Comparison of ENCODE assay signal across 21 mouse cellular contexts in the genomic region with DNA sequence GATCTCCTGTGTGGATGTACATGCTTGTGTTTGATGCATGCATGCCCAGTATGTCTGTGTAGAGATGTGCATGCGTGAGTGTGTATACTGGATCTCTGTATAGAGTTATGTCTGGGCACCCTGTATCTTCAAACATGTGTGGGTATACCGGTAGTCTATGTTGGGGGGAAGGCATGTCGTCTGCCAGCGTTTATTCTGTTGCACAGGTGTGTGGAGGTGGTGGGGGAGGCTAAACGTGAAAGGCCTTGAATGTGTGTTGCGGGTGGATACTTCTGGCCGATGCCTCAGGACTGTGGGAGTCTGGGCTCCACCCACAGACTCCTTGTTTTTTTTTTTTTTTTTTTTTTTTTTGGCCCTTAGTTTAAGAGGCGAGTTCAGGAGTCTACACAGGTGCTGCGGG. TPM values are rescaled to one million over a fixed set of nuclear protein-coding genes. Genes with fewer than 3 reads are reported as not detected.
"Had no signal": no experiment of that assay in that cellular context is flagged by ENCODE, and none has a peak within 500 bp of the region (broad histone marks: within the 10 kb centered on the region; RNA-seq: fewer than 3 reads in every experiment).

No protein-coding gene starts in this region.

- DNase-seq: lung, adult 18-20 months; lung, embryonic 14.5 days; lung, postnatal 10 days; midbrain, embryonic 14.5 days; thymus, adult 2 months; thymus, postnatal 25 days; thymus, postnatal 4 days had no signal

- H3K9me3 ChIP-seq: midbrain, embryonic 10.5 days; midbrain, embryonic 12.5 days; neural tube, embryonic 13.5 days; neural tube, embryonic 15.5 days; stomach, embryonic 15.5 days had no signal

- H3K4me3 ChIP-seq: midbrain, embryonic 10.5 days; midbrain, embryonic 12.5 days; myocyte; neural tube, embryonic 13.5 days; neural tube, embryonic 15.5 days; stomach, embryonic 15.5 days had no signal

- H3K27ac ChIP-seq: midbrain, embryonic 10.5 days; midbrain, embryonic 12.5 days; neural tube, embryonic 13.5 days; neural tube, embryonic 15.5 days; stomach, embryonic 15.5 days; stomach, postnatal 0 days had no signal

- H3K36me3 ChIP-seq: midbrain, embryonic 10.5 days; midbrain, embryonic 12.5 days; neural tube, embryonic 13.5 days; stomach, embryonic 15.5 days had no signal

- H3K4me1 ChIP-seq: midbrain, embryonic 10.5 days; midbrain, embryonic 12.5 days; neural tube, embryonic 13.5 days; neural tube, embryonic 15.5 days; stomach, embryonic 15.5 days had no signal

- ATAC-seq: midbrain, embryonic 16.5 days had no signal

- H3K9ac ChIP-seq: lung, embryonic 14.5 days; midbrain, embryonic 12.5 days; neural tube, embryonic 13.5 days; neural tube, embryonic 15.5 days; stomach, embryonic 15.5 days had no signal

RNA-seq across cellular contexts. Expression of gene 1700023F06Rik, which starts 27.0 kb away (rescaled TPM):
- total RNA-seq: megakaryocyte, adult 5-6 weeks; megakaryocyte-erythroid progenitor cell, adult 5-6 weeks had no signal
- polyA plus RNA-seq: midbrain, embryonic 12.5 days; myocyte; neural tube, embryonic 11.5 days; spleen, adult 2 months had no signal

RNA-seq across cellular contexts. Expression of gene Spata32, which starts 36.9 kb away (rescaled TPM):
- total RNA-seq: megakaryocyte, adult 5-6 weeks; megakaryocyte-erythroid progenitor cell, adult 5-6 weeks had no signal
- polyA plus RNA-seq: lung, embryonic 14.5 days; lung, embryonic 16.5 days; midbrain, embryonic 10.5 days; midbrain, embryonic 12.5 days; neural tube, embryonic 11.5 days; spleen, adult 2 months; stomach, embryonic 15.5 days; stomach, postnatal 0 days; thymus, adult 2 months; urinary bladder, adult 2 months had no signal
